Mouse (Mus musculus) limb, embryonic 12.5 days (tissue): ENCODE results near the gene Mief2. TPM values are rescaled to one million over a fixed set of nuclear protein-coding genes. Genes with fewer than 3 reads are reported as not detected.

ENCODE experiments used
- ATAC-seq: fragments of 200-750 bp; cut with Nextera tagmentation; 2 replicates; pipeline ENCODE4 v1.8.0; 2017; ENCODE audit warnings: low read depth, moderate TSS enrichment; ENCODE audit not compliant: insufficient number of reproducible peaks, insufficient read depth, low FRiP score, low TSS enrichment
- H3K27ac ChIP-seq: fragments of 300-500 bp; sonication (generic); 2 replicates; pipeline ENCODE4 v1.5.1; 2016; ENCODE audit warnings: mild to moderate bottlenecking, moderate library complexity
- H3K27me3 ChIP-seq: fragments of 300-500 bp; sonication (generic); 2 replicates; pipeline ENCODE4 v1.6.1; 2016; ENCODE audit warnings: mild to moderate bottlenecking, moderate library complexity
- H3K36me3 ChIP-seq: fragments of 300-500 bp; sonication (generic); 2 replicates; pipeline ENCODE4 v1.6.1; 2016; ENCODE audit warnings: mild to moderate bottlenecking, moderate library complexity
- H3K4me1 ChIP-seq: fragments of 300-500 bp; sonication (generic); replicated peaks from 2 replicates; pipeline ENCODE4 v1.6.1; 2016
- H3K4me2 ChIP-seq: fragments of 300-500 bp; sonication (generic); 2 replicates; pipeline ENCODE4 v1.6.1; 2016; ENCODE audit warnings: mild to moderate bottlenecking, moderate library complexity
- H3K4me3 ChIP-seq: fragments of 300-500 bp; sonication (generic); replicated peaks from 2 replicates; pipeline ENCODE4 v1.5.1; 2016; ENCODE audit warnings: mild to moderate bottlenecking
- H3K9ac ChIP-seq: fragments of 300-500 bp; sonication (generic); replicated peaks from 2 replicates; pipeline ENCODE4 v1.6.1; 2016; ENCODE audit warnings: mild to moderate bottlenecking, moderate library complexity
- H3K9me3 ChIP-seq: fragments of 300-500 bp; sonication (generic); 2 replicates; pipeline ENCODE4 v1.6.1; 2016; ENCODE audit warnings: mild to moderate bottlenecking, moderate library complexity
- WGBS: fragments of 180-500 bp; shearing (Covaris S2); methylation state at CpG from one replicate; pipeline ENCODE4 v1.1.7; 2016; 5-methylcytosine and 5-hydroxymethylcytosine counted together
- polyA plus RNA-seq: library from polyadenylated mRNA; unstranded; fragments of >200 nt; fragmentation: Nextera tagmentation; extraction: Ambion mirVana; gene quantifications from 2 replicates; pipeline ENCODE4 v1.2.1, GENCODE M21; 2016

The Mief2 gene
- polyA plus RNA-seq, 1 experiment from 2014 or later, result 18.5 TPM

DNA sequence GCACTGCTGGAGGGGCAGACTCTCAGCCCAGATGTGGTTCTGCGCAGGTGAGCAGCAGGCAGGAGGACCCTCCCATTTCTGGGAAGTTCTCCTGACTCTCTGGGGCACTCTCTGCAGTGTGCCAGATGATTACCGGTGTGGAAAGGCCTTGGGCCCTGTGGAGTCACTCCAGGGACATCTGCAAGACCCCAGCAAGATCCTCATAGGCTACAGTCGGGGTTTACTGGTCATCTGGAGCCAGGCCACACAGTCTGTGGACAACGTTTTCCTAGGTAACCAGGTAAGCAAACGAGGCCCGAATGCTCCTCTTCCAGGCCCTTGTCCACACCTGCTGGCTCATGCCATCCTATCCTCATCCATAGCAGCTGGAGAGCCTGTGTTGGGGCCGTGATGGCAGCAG is 22.1 kb upstream of the Mief2 start:
- Histone ChIP-seq H3K36me3 (peaks cover 90% of the 10 kb centered on the region), H3K9me3 (no peaks in the 10 kb centered on the region), H3K4me2 (no peak overlapping the region), H3K27me3 (no peaks in the 10 kb centered on the region), H3K4me1 (peaks cover 24% of the 10 kb centered on the region), H3K9ac (no peak overlapping the region), H3K27ac (no peak overlapping the region), H3K4me3 (no peak overlapping the region)
- WGBS, result 94% methylated on average over 7 of the region's 7 CpGs
- ATAC-seq, result no peak

DNA sequence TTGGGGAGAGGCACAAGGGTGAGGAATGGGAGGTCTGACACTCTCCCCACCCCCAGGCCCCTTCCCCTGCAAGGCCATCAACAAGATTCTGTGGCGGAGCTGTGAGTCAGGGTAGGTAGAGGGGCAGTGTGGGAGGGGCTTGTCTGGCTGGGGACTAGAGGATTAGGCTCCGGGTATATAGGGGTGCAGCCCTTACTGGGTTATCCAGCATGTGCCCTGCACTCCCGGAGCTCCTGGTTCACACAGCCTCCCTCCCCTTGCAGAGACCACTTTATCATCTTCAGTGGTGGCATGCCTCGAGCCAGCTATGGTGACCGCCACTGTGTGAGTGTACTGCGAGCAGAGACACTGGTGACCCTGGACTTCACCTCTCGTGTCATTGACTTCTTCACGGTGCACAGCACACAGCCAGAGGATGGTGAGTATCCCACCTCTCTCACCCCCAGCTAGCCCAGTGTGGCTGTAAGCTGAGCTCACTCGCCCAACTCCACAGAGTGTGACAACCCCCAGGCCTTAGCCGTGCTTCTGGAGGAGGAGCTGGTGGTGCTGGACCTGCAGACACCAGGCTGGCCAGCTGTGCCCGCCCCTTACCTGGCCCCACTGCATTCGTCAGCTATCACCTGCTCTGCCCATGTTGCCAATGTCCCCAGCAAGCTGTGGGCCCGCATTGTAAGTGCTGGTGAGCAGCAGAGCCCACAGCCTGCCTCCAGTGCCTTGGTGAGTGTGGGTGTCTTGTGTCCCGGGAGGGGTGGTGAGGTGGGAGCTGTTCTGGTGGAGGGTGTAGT is 21.3 kb upstream of the Mief2 start:
- H3K36me3 ChIP-seq, result peaks cover 98% of the 10 kb centered on the region
- no peak overlapping the region for H3K4me2 ChIP-seq
- no peak overlapping the region for H3K27ac ChIP-seq
- H3K9ac ChIP-seq, result no peak overlapping the region
- no peaks in the 10 kb centered on the region for H3K9me3 ChIP-seq
- no peak for ATAC-seq
- H3K4me1 ChIP-seq, result peaks cover 16% of the 10 kb centered on the region
- WGBS, result 88% methylated on average over 14 of the region's 14 CpGs
- no peaks in the 10 kb centered on the region for H3K27me3 ChIP-seq
- no peak overlapping the region for H3K4me3 ChIP-seq

DNA sequence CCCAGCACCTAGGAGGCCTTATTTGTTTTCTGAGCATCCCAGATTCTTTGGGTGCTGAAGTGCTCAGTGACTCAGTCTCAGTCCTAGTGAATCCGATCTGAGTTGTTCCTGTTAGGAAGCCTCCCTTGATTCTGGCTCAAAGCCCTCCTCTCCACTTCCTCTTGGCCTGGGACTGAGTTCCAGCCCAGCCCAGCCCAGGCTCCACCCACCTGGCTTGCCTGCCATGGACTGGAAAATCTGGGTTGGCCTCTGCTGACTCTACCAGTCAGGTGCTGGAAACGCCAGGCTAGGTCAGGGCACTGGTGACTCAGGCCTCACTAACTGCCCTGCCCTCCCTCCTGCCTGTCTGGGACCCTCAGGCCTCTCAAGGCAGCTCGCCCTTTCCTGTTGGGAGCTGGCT is 20.5 kb upstream of the Mief2 start:
- Histone ChIP-seq H3K4me3 (no peak overlapping the region), H3K27ac (no peak overlapping the region), H3K9ac (no peak overlapping the region), H3K36me3 (peaks cover 99% of the 10 kb centered on the region), H3K4me1 (peaks cover 9% of the 10 kb centered on the region; the same call in 1 of the 2 replicates), H3K27me3 (no peaks in the 10 kb centered on the region), H3K4me2 (no peak overlapping the region), H3K9me3 (no peaks in the 10 kb centered on the region)
- no peak for ATAC-seq
- 73% methylated on average over 3 of the region's 3 CpGs for WGBS

DNA sequence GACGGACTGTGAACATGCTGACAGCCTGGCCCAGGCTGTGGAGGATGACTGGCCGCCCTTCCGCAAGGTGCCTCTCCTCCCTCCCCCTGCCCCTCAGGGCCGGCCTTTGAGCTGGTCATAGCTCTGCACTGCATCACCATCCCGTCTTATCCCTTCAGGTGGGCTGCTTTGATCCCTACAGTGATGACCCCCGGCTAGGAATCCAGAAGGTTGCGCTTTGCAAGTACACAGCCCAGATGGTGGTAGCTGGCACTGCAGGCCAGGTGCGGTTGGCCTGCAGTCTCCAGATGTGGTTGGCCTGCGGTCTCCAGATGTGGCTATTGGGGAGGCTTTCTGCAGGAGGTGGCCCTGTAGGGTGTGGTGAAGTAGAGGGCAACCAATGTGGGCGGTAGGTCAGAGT is 19.6 kb upstream of the Mief2 start:
- WGBS, result 84% methylated on average over 10 of the region's 10 CpGs
- no peak overlapping the region for H3K9ac ChIP-seq
- H3K36me3 ChIP-seq, result peaks cover 100% of the 10 kb centered on the region
- no peaks in the 10 kb centered on the region for H3K4me1 ChIP-seq
- H3K27ac ChIP-seq, result no peak overlapping the region
- H3K4me2 ChIP-seq, result no peak overlapping the region
- ATAC-seq, result no peak
- no peaks in the 10 kb centered on the region for H3K9me3 ChIP-seq
- H3K27me3 ChIP-seq, result no peaks in the 10 kb centered on the region
- no peak overlapping the region for H3K4me3 ChIP-seq

DNA sequence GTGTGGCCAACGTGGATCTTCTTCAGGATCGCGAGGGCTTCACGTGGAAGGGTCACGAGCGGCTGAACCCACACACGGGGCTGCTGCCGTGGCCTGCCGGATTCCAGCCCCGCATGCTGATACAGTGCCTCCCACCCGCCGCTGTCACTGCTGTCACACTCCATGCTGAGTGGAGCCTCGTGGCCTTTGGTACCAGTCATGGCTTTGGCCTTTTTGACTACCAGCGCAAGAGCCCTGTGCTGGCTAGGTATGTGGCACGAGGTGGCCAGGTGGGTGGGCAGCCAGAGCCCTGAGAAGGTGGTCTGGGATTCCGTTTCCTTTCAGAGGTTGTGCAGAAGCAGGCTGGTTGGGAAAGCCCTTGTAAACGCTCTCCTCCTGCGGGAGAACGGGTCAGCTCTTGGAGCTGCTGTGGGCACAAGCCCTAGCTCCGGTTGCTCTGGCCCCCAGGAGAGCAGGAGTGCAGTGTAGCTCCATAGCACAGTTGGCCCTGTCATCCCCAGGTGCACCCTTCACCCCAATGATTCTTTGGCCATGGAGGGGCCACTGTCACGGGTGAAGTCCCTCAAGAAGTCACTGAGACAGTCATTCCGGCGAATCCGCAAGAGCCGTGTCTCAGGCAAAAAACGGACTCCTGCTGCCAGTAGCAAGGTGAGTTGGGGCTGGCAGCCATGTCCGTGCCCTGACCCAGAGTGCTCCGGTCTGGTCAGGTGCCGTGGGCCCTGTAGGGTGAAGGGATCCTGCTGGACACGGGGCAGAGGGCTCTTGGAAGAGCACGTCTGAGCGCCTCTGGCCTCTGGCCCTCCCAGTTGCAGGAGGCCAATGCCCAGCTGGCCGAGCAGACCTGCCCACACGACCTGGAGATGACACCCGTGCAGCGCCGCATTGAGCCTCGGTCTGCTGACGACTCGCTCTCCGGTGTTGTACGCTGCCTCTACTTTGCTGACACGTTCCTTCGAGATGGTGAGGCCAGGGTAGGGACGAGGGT is 18.4 kb upstream of the Mief2 start:
- ATAC-seq, result no peak
- no peak overlapping the region for H3K27ac ChIP-seq
- H3K4me2 ChIP-seq, result no peak overlapping the region
- no peaks in the 10 kb centered on the region for H3K9me3 ChIP-seq
- no peaks in the 10 kb centered on the region for H3K27me3 ChIP-seq
- no peak overlapping the region for H3K9ac ChIP-seq
- peaks cover 100% of the 10 kb centered on the region for H3K36me3 ChIP-seq
- WGBS, result 94% methylated on average over 45 of the region's 45 CpGs
- no peak overlapping the region for H3K4me3 ChIP-seq
- H3K4me1 ChIP-seq, result no peaks in the 10 kb centered on the region

DNA sequence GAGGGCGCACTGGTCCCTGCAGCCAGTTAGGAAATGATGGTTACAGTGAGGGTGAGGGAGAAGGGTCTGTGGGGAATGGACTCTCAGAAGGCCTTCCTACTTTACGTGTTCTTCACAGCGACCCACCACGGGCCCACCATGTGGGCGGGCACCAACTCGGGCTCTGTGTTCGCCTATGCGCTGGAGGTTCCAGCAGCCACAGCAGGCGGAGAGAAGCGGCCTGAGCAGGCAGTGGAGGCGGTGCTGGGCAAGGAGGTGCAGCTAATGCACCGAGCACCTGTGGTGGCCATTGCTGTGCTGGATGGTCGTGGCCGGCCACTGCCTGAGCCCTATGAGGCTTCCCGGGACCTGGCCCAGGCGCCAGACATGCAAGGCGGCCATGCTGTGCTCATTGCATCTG is 17.0 kb upstream of the Mief2 start:
- H3K36me3 ChIP-seq, result peaks cover 100% of the 10 kb centered on the region
- H3K4me1 ChIP-seq, result no peaks in the 10 kb centered on the region
- WGBS, result 92% methylated on average over 17 of the region's 17 CpGs
- no peak overlapping the region for H3K4me3 ChIP-seq
- H3K27ac ChIP-seq, result no peak overlapping the region
- H3K9me3 ChIP-seq, result no peaks in the 10 kb centered on the region
- H3K9ac ChIP-seq, result no peak overlapping the region
- H3K4me2 ChIP-seq, result no peak overlapping the region
- no peaks in the 10 kb centered on the region for H3K27me3 ChIP-seq
- ATAC-seq, result no peak

DNA sequence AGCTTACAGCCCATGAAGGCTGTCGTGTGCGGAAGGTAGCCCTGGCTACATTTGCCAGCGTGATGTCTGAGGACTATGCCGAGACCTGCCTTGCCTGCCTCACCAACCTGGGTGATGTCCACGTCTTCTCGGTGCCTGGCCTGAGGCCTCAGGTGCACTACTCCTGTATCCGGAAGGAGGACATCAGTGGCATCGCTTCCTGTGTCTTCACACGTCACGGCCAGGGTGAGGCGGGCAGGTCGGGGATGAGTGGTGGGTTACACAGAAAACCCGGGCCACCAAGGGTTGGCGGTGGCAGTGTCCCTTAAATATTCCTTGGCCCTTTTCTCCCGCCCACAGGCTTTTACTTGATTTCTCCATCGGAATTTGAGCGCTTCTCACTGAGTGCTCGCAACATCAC is 16.2 kb upstream of the Mief2 start:
- H3K4me3 ChIP-seq, result no peak overlapping the region
- WGBS, result 91% methylated on average over 18 of the region's 18 CpGs
- ATAC-seq, result no peak

DNA sequence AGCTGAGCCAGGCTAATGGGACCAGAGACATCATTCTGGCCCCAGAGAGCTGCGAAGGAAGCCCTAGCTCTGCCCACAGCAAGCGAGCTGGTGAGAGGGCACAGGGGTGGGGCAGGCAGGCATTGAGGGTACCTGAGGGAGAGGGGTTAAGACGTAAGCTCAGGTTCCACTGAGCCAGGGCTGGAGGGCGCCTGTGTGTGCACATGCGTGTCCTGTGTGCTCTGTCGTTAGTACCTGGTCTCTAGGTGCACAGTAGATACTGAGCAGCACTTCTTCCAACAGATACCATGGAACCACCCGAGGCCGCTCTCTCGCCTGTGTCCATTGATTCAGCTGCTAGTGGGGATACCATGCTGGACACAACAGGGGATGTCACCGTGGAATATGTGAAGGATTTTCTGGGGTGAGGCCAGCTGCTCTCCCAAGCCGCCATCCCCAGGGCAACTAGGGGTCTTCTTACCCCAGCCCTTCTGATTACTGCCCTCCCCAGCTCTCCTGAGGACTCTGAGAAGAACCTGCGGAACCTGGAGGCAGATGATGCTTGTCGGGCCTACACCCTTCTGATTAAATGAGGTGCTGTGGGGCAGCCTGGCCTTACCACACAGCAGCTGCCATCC is 15.5 kb upstream of the Mief2 start:
- Histone ChIP-seq H3K9ac (no peak overlapping the region), H3K9me3 (no peaks in the 10 kb centered on the region), H3K36me3 (peaks cover 100% of the 10 kb centered on the region), H3K27me3 (no peaks in the 10 kb centered on the region), H3K4me3 (no peak overlapping the region), H3K4me2 (no peak overlapping the region), H3K4me1 (no peaks in the 10 kb centered on the region), H3K27ac (no peak overlapping the region)
- ATAC-seq, result no peak
- WGBS, result 95% methylated on average over 13 of the region's 13 CpGs

More for the DNA sequence above, 16.2 kb upstream of the Mief2 start:
- Histone ChIP-seq H3K27ac (no peak overlapping the region), H3K9me3 (no peaks in the 10 kb centered on the region), H3K27me3 (no peaks in the 10 kb centered on the region), H3K4me2 (no peak overlapping the region), H3K36me3 (peaks cover 100% of the 10 kb centered on the region), H3K9ac (no peak overlapping the region), H3K4me1 (no peaks in the 10 kb centered on the region)

DNA sequence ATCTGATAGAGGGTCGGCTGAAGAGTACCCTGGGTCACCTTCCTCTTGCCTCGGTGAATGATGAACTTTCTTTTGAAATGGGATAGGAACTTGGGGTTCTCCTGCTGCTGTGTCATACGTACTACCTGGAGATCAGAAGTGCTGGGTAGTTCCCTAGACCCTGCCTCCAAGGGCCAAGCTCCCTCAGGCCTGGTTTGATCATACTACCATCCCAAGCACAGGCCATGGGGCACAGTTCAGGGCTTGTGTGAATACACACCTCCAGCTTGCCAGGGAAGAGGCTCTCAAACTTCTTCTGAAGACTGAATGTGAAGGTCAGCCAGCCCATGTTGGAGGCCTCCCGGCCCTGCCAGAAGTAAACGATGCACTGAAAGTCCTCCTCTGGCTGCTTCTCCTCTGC is 12.4 kb upstream of the Mief2 start:
- Histone ChIP-seq H3K36me3 (peaks cover 99% of the 10 kb centered on the region), H3K4me1 (no peaks in the 10 kb centered on the region), H3K9ac (no peak overlapping the region), H3K4me3 (no peak overlapping the region), H3K9me3 (no peaks in the 10 kb centered on the region), H3K27ac (no peak overlapping the region), H3K27me3 (no peaks in the 10 kb centered on the region), H3K4me2 (no peak overlapping the region)
- ATAC-seq, result no peak
- 90% methylated on average over 5 of the region's 5 CpGs for WGBS

DNA sequence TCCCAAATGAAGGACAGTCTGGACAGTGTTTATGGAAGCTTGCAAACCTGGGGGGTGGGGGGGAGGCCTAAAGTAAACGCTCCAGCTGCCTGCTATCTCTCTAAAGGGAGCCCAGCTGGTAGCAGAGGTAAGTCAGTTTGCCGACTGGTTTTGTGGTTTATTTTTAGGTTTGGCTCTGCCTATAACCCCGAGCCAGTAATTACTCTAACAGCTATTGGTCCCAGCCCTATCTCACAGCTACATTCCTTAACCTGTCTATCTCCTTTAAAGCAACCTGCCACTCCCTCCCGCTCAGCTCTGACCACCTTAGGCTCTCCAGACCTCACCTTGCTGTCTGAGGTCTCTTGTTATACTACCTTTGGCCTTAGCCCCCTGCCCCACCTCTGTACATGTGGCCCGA is 8.9 kb upstream of the Mief2 start:
- H3K36me3 ChIP-seq, result peaks cover 99% of the 10 kb centered on the region
- no peak overlapping the region for H3K27ac ChIP-seq
- H3K4me1 ChIP-seq, result no peaks in the 10 kb centered on the region
- 84% methylated on average over 5 of the region's 5 CpGs for WGBS
- H3K4me2 ChIP-seq, result no peak overlapping the region
- no peak overlapping the region for H3K4me3 ChIP-seq
- ATAC-seq, result no peak
- H3K9ac ChIP-seq, result no peak overlapping the region
- H3K9me3 ChIP-seq, result no peaks in the 10 kb centered on the region
- H3K27me3 ChIP-seq, result no peaks in the 10 kb centered on the region
